Comparison of ENCODE assay signal across 23 mouse cellular contexts in genomic region chr1:152830054-152830453, GRCm38 (mm10).
"Had no signal": no experiment of that assay in that cellular context is flagged by ENCODE, and none has a peak within 500 bp of the region (broad histone marks: within the 10 kb centered on the region; RNA-seq: fewer than 3 reads in every experiment).

No protein-coding gene starts in this region.

- H3K4me3 ChIP-seq: heart, embryonic 13.5 days; heart, embryonic 15.5 days; intestine, embryonic 15.5 days; left cerebral cortex, adult 2 months; limb, embryonic 13.5 days; limb, embryonic 15.5 days had no signal

- H3K36me3 ChIP-seq: heart, embryonic 15.5 days; intestine, embryonic 15.5 days had no signal

- H3K9me3 ChIP-seq: heart, embryonic 13.5 days; heart, embryonic 15.5 days; intestine, embryonic 15.5 days; limb, embryonic 13.5 days; limb, embryonic 15.5 days had no signal

- ATAC-seq: hindbrain, embryonic 16.5 days; inflammation-experienced regulatory T-cells, adult 6 months; intestine, embryonic 15.5 days; intestine, postnatal 0 days had no signal

- H3K9ac ChIP-seq: heart, embryonic 13.5 days; heart, embryonic 15.5 days; hindbrain, embryonic 14.5 days; intestine, embryonic 15.5 days; limb, embryonic 13.5 days; limb, embryonic 15.5 days; liver, embryonic 14.5 days had no signal

- DNase-seq: gastrocnemius, postnatal 14 days; gastrocnemius, postnatal 36 days; heart, postnatal 14 days; heart, postnatal 36 days; kidney, adult 18-20 months; kidney, adult 8-10 months; kidney, postnatal 10 days; kidney, postnatal 25 days; kidney, postnatal 4 days; layer of hippocampus, adult 9-11 months; left cerebral cortex, postnatal 4 days had no signal

- H3K27me3 ChIP-seq: heart, embryonic 13.5 days; heart, embryonic 15.5 days; intestine, embryonic 15.5 days; limb, embryonic 13.5 days; limb, embryonic 15.5 days had no signal

- H3K4me1 ChIP-seq: heart, embryonic 13.5 days; heart, embryonic 15.5 days; intestine, embryonic 15.5 days; limb, embryonic 13.5 days; limb, embryonic 15.5 days had no signal

- H3K27ac ChIP-seq: heart, embryonic 13.5 days; heart, embryonic 15.5 days; hindbrain, embryonic 14.5 days; intestine, embryonic 15.5 days; limb, embryonic 13.5 days; limb, embryonic 15.5 days; liver, embryonic 14.5 days had no signal

- H3K4me2 ChIP-seq: heart, embryonic 11.5 days; heart, embryonic 13.5 days; heart, embryonic 15.5 days; hindbrain, embryonic 14.5 days; intestine, embryonic 15.5 days; limb, embryonic 13.5 days; limb, embryonic 15.5 days had no signal
